In the genomic region with DNA sequence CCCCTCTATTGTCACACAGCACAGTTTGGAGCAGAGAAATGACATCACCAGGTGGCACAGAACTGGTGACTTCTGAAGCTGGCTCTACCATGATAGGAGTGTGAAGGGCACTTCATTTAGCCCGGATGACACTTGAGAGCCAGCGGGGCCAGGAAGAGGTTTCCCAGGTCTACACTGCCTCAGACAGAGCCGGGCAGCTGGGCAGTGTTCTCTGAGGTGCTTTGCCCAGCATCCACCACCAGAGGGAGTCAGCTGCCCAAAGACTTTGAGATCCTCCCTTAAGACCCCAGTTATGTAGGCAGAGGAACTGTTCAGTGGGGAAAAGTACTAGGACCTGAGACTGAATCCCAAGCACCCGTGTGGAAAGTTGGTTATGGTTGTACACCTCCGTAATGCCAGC, we compare ENCODE assay signal across 8 mouse cellular contexts. TPM values are rescaled to one million over a fixed set of nuclear protein-coding genes. Genes with fewer than 3 reads are reported as not detected.
A peak's percentile ranks its signal among the peaks of the same experiment; 100 is the strongest.
DNase-seq lines count a peak whose midpoint lies in the region; ATAC-seq and TF ChIP-seq lines count a peak whose summit lies in the region.
"Had no signal": no experiment of that assay in that cellular context is flagged by ENCODE, and none has a peak within 500 bp of the region (broad histone marks: within the 10 kb centered on the region; RNA-seq: fewer than 3 reads in every experiment).

No protein-coding gene starts in this region.

- no peaks in the 10 kb centered on the region for H3K4me1 ChIP-seq in CH12.LX (ENCODE audit: control insufficient read depth in 1 of 2, insufficient read depth in 2 of 2)
- H3K4me1 ChIP-seq in lung, embryonic 16.5 days (replicated peaks; ENCODE audit: control insufficient read depth, insufficient read depth, low read length) = no peaks in the 10 kb centered on the region; the same call in 1 of the 2 replicates

- TF ChIP-seq POLR2A in CH12.LX (IDR thresholded peaks at IDR 0.05; ENCODE audit: low read depth, low read length) = no peak

- dilution Hi-C loops in CH12.LX (cut with MboI; ENCODE audit: extremely low pct_ligation_motif_present, extremely low pct_unique_long_range_greater_than_20kb, low sequenced_read_pairs) = no loop called here

- in situ Hi-C loops in CH12.LX (cut with MboI; ENCODE audit: low pct_ligation_motif_present, low pct_unique_long_range_greater_than_20kb, low sequenced_read_pairs) = loop anchor here (25.0 kb wide), 1 partner anchor 131 kb away; no protein-coding TSS in a partner anchor

- H3K4me2 ChIP-seq in CH12.LX (ENCODE audit: insufficient read depth, low read depth, poor library complexity, severe bottlenecking) = no peak overlapping the region
- H3K4me2 ChIP-seq in lung, embryonic 16.5 days (ENCODE audit: low read depth, low read length) = no peak overlapping the region

- peak; percentile 73 to 81 for TF ChIP-seq CTCF in CH12.LX (conservative IDR thresholded peaks at IDR 0.05 in 1 of 2, IDR thresholded peaks at IDR 0.05 in 1 of 2; ENCODE audit: low read depth in 2 of 2, low read length in 2 of 2)

- peak; percentile 43 for DNase-seq in CH12.LX (ENCODE audit: extremely low read depth)
- DNase-seq in WW6 (ENCODE audit: low read depth, low spot score) = peak; percentile 45
- peak; percentile 86 for DNase-seq in embryo, embryonic 10.5 days (ENCODE audit: low spot score)
- peak; percentile 66 for DNase-seq in heart, postnatal 4 days
- DNase-seq in layer of hippocampus, adult 9-10 months (ENCODE audit: low spot score) = peak; percentile 59
- peak; percentile 77 for DNase-seq in retina, postnatal 7 days (ENCODE audit: low read depth, low spot score)

- no peak overlapping the region for H3K4me3 ChIP-seq in CH12.LX (replicated peaks in 1 of 3; ENCODE audit: low read depth in 2 of 3, low read length in 2 of 3, poor library complexity in 1 of 3)
- H3K4me3 ChIP-seq in lung, embryonic 16.5 days (ENCODE audit: low read length) = no peak overlapping the region

- peaks cover 14% of the 10 kb centered on the region for H3K9me3 ChIP-seq in CH12.LX (replicated peaks; ENCODE audit: low read length)
- no peaks in the 10 kb centered on the region; the same call in 1 of the 2 replicates for H3K9me3 ChIP-seq in lung, embryonic 16.5 days (ENCODE audit: control insufficient read depth, low read length)

- no peaks in the 10 kb centered on the region for H3K79me2 ChIP-seq in CH12.LX (replicated peaks; ENCODE audit: control insufficient read depth, extremely low read depth, insufficient read depth, poor library complexity, severe bottlenecking)

- no peaks in the 10 kb centered on the region for H3K36me3 ChIP-seq in CH12.LX (replicated peaks in 1 of 2; ENCODE audit: control insufficient read depth in 1 of 2, insufficient read depth in 1 of 2, low read length in 1 of 2)
- H3K36me3 ChIP-seq in lung, embryonic 16.5 days (ENCODE audit: control insufficient read depth, insufficient read depth, low read length) = no peaks in the 10 kb centered on the region

- ATAC-seq in lung, embryonic 16.5 days (ENCODE audit: low read depth) = peak; percentile 41; the same call in 1 of the 2 replicates

- no peak overlapping the region for H3K27ac ChIP-seq in CH12.LX (ENCODE audit: insufficient read depth, low read depth)
- H3K27ac ChIP-seq in lung, embryonic 16.5 days (ENCODE audit: low read length) = no peak overlapping the region
- H3K27ac ChIP-seq: macrophage had no signal

- H3K9ac ChIP-seq in CH12.LX (ENCODE audit: insufficient read depth, low read depth) = no peak overlapping the region
- no peak overlapping the region for H3K9ac ChIP-seq in lung, embryonic 16.5 days (ENCODE audit: low read length)

- peak; percentile 69 for TF ChIP-seq RAD21 in CH12.LX (IDR thresholded peaks at IDR 0.05; ENCODE audit: low read depth, low read length)

- 13% methylated on average over 5 of the region's 5 CpGs for WGBS in lung, embryonic 16.5 days

- H3K27me3 ChIP-seq in CH12.LX (replicated peaks) = peaks cover 45% of the 10 kb centered on the region
- H3K27me3 ChIP-seq in lung, embryonic 16.5 days (ENCODE audit: control insufficient read depth, insufficient read depth, low read depth, low read length) = no peaks in the 10 kb centered on the region

- TF ChIP-seq EP300 in CH12.LX (IDR thresholded peaks at IDR 0.05; ENCODE audit: low read length) = no peak

TF ChIP-seq in CH12.LX, 34 proteins besides CTCF, POLR2A, EP300 and RAD21:
- TF ChIP-seq SMC3 (IDR thresholded peaks at IDR 0.05; ENCODE audit: low read depth, low read length) = peak; percentile 80
- TF ChIP-seq ZMIZ1 (IDR thresholded peaks at IDR 0.05; ENCODE audit: low read depth, low read length) = no peak

RNA-seq across cellular contexts. Expression of gene Mmd2, which starts 27.1 kb away (rescaled TPM):
- not detected in 2 replicates for total RNA-seq in CH12.LX (2012; rRNA removed)
- total RNA-seq in CH12.LX (2014; rRNA removed) = not detected in 2 replicates
- not detected in 2 replicates for polyA plus RNA-seq in CH12.LX (2012; ENCODE audit: insufficient read length, low read depth)
- under 1 TPM; 0.10 to 0.18 TPM for total RNA-seq in heart, postnatal 4 days (2021)
- 0.55 and 0.93 TPM in 2 replicates for polyA plus RNA-seq in lung, embryonic 16.5 days (2015; fragmentation: Nextera tagmentation; extraction: Ambion mirVana)
- polyA plus RNA-seq: macrophage had no signal

RNA-seq across cellular contexts. Expression of gene Radil, which starts 30.6 kb away (rescaled TPM):
- total RNA-seq in CH12.LX (2012; rRNA removed) (not detected in 2 replicates), CH12.LX (2014; rRNA removed) (not detected in 2 replicates)
- not detected in 2 replicates for polyA plus RNA-seq in CH12.LX (2012; ENCODE audit: insufficient read length, low read depth)
- total RNA-seq in heart, postnatal 4 days (2021) = 1 to 10 TPM; 3.7 to 5.6 TPM
- 3.8 and 4.1 TPM in 2 replicates for polyA plus RNA-seq in lung, embryonic 16.5 days (2015; fragmentation: Nextera tagmentation; extraction: Ambion mirVana)
- polyA plus RNA-seq: macrophage had no signal

RNA-seq across cellular contexts. Expression of gene Wipi2, which starts 46.0 kb away (rescaled TPM):
- total RNA-seq in CH12.LX (2012; rRNA removed) (34.5 and 38.0 TPM in 2 replicates), CH12.LX (2014; rRNA removed) (47.4 and 50.1 TPM in 2 replicates)
- polyA plus RNA-seq in CH12.LX (2012; ENCODE audit: insufficient read length, low read depth) = 43.4 and 47.9 TPM in 2 replicates
- total RNA-seq in heart, postnatal 4 days (2021) = 10 to 100 TPM; 34.7 to 35.4 TPM
- polyA plus RNA-seq in lung, embryonic 16.5 days (2015; fragmentation: Nextera tagmentation; extraction: Ambion mirVana) = 35.4 and 40.5 TPM in 2 replicates

RNA-seq across cellular contexts. Expression of gene Papolb, which starts 51.6 kb away (rescaled TPM):
- total RNA-seq in CH12.LX (2012; rRNA removed) (not detected in 2 replicates), CH12.LX (2014; rRNA removed) (not detected in 2 replicates)
- not detected in 2 replicates for polyA plus RNA-seq in CH12.LX (2012; ENCODE audit: insufficient read length, low read depth)
- under 1 TPM; 0.18 to 0.19 TPM for total RNA-seq in heart, postnatal 4 days (2021)
- polyA plus RNA-seq in lung, embryonic 16.5 days (2015; fragmentation: Nextera tagmentation; extraction: Ambion mirVana) = 0.05 and 0.18 TPM in 2 replicates
- polyA plus RNA-seq: macrophage had no signal

Comparison
In these comparisons a context has a peak if more than half of its experiments do, and no peak if none do; other contexts are left out.
1. RNA of gene Radil, which starts 30.6 kb away (total RNA-seq): 3.7 to 5.6 TPM in heart, postnatal 4 days; not detected in CH12.LX; every median in the first group is over 4 times any median in the second.
2. Peak in every context shown above with its lines, with median percentiles within 50 percentile points of each other: DNase-seq.